Mouse (Mus musculus) heart, embryonic 11.5 days (tissue): ENCODE results near the gene Itgal. TPM values are rescaled to one million over a fixed set of nuclear protein-coding genes. Genes with fewer than 3 reads are reported as not detected.
"Not testable (repeated sequence)": the region's sequence is repeated elsewhere in the genome, so short reads cannot be mapped to it uniquely, and the experiment has no call there.

Experiments
- ATAC-seq: fragments of 200-750 bp; cut with Nextera tagmentation; replicated peaks from 2 replicates; pipeline ENCODE4 v1.8.0; 2017; ENCODE audit warnings: moderate library complexity; ENCODE audit not compliant: insufficient number of reproducible peaks, low FRiP score, low TSS enrichment
- H3K27ac ChIP-seq: fragments of 300-500 bp; sonication (generic); 2 replicates; pipeline ENCODE4 v1.5.1; 2014; ENCODE audit warnings: mild to moderate bottlenecking, low read depth, low read length
- H3K27me3 ChIP-seq: fragments of 300-500 bp; sonication (generic); 2 replicates; pipeline ENCODE4 v1.6.1; 2014; ENCODE audit warnings: mild to moderate bottlenecking, low read length, mixed read lengths; ENCODE audit not compliant: control insufficient read depth, insufficient read depth
- H3K36me3 ChIP-seq: fragments of 300-500 bp; sonication (generic); 2 replicates; pipeline ENCODE4 v1.6.1; 2014; ENCODE audit warnings: mild to moderate bottlenecking, low read length, moderate library complexity, mixed read lengths; ENCODE audit not compliant: control insufficient read depth, insufficient read depth
- H3K4me1 ChIP-seq: fragments of 300-500 bp; sonication (generic); 2 replicates; pipeline ENCODE4 v1.6.1; 2014; ENCODE audit warnings: low read length; ENCODE audit not compliant: control insufficient read depth, insufficient read depth
- H3K4me2 ChIP-seq: fragments of 300-500 bp; sonication (generic); 2 replicates; pipeline ENCODE4 v1.6.1; 2014; ENCODE audit warnings: mild to moderate bottlenecking, moderate library complexity
- H3K4me3 ChIP-seq: fragments of 300-500 bp; sonication (generic); 2 replicates; pipeline ENCODE4 v1.5.1; 2014; ENCODE audit warnings: low read depth, low read length
- H3K9ac ChIP-seq: fragments of 300-500 bp; sonication (generic); 2 replicates; pipeline ENCODE4 v1.6.1; 2014; ENCODE audit warnings: mild to moderate bottlenecking, low read depth, low read length, moderate library complexity
- H3K9me3 ChIP-seq: fragments of 300-500 bp; sonication (generic); replicated peaks from 2 replicates; pipeline ENCODE4 v1.6.1; 2016; ENCODE audit warnings: low read length; ENCODE audit not compliant: control insufficient read depth
- WGBS: fragments of 180-500 bp; shearing (Covaris S2); extraction: QIAGEN DNeasy Blood & Tissue Kit; methylation state at CpG from one replicate; pipeline ENCODE4 v1.1.7; 2014; ENCODE audit not compliant: insufficient replicate concordance; 5-methylcytosine and 5-hydroxymethylcytosine counted together
- polyA plus RNA-seq: library from polyadenylated mRNA; unstranded; fragments of >200 nt; fragmentation: Nextera tagmentation; extraction: Ambion mirVana; gene quantifications from 2 replicates; pipeline ENCODE4 v1.2.1, GENCODE M21; 2014

Gene Itgal
- polyA plus RNA-seq, 1 experiment from 2014 or later, result 0.46 TPM

GRCm38 (mm10) chr7:127364166-127364565, 68.1 kb downstream of the Itgal start:
- Histone ChIP-seq H3K27me3 (peaks cover 7% of the 10 kb centered on the region; the same call in 1 of the 2 replicates), H3K36me3 (no peaks in the 10 kb centered on the region), H3K4me3 (no peak overlapping the region; the same call in 1 of the 2 replicates), H3K9me3 (no peaks in the 10 kb centered on the region), H3K27ac (no peak overlapping the region), H3K4me2 (peak overlapping the region; percentile 74), H3K9ac (peak overlapping the region; percentile 66; the same call in 1 of the 2 replicates), H3K4me1 (no peaks in the 10 kb centered on the region)
- 60% methylated on average over 4 of the region's 4 CpGs for WGBS
- ATAC-seq, result no peak

GRCm38 (mm10) chr7:127366249-127366648, 70.2 kb downstream of the Itgal start:
- WGBS, result 77% methylated on average over 3 of the region's 3 CpGs
- H3K9ac ChIP-seq, result no peak overlapping the region
- no peaks in the 10 kb centered on the region for H3K36me3 ChIP-seq
- H3K27ac ChIP-seq, result no peak overlapping the region
- no peaks in the 10 kb centered on the region for H3K9me3 ChIP-seq
- H3K27me3 ChIP-seq, result peaks cover 3% of the 10 kb centered on the region; the same call in 1 of the 2 replicates
- no peaks in the 10 kb centered on the region for H3K4me1 ChIP-seq
- no peak overlapping the region for H3K4me2 ChIP-seq
- no peak for ATAC-seq
- no peak overlapping the region for H3K4me3 ChIP-seq

GRCm38 (mm10) chr7:127371213-127371612, 75.2 kb downstream of the Itgal start:
- no peak overlapping the region for H3K4me2 ChIP-seq
- no peak overlapping the region for H3K27ac ChIP-seq
- H3K4me1 ChIP-seq, result no peaks in the 10 kb centered on the region
- 59% methylated on average over 2 of the region's 2 CpGs for WGBS
- no peak for ATAC-seq
- H3K36me3 ChIP-seq, result 0 out of 2 replicates have a peak, but pooled peaks cover 3% of the 10 kb centered on the region
- no peaks in the 10 kb centered on the region for H3K9me3 ChIP-seq
- H3K4me3 ChIP-seq, result no peak overlapping the region
- no peak overlapping the region for H3K9ac ChIP-seq
- no peaks in the 10 kb centered on the region for H3K27me3 ChIP-seq

- not testable (repeated sequence) for H3K9me3 ChIP-seq, H3K27me3 ChIP-seq, H3K4me2 ChIP-seq, H3K9ac ChIP-seq, H3K27ac ChIP-seq, H3K4me3 ChIP-seq, ATAC-seq, H3K4me1 ChIP-seq, H3K36me3 ChIP-seq
- WGBS, result 77% methylated on average over 3 of the region's 3 CpGs
Measured at GRCm38 (mm10) chr7:127371870-127372269, 75.8 kb downstream of the Itgal start.

- 3% methylated on average over 49 of the region's 49 CpGs for WGBS
- peak within 1 kb of the TSS; percentile 50 for H3K27ac ChIP-seq
- peak; percentile 93 for ATAC-seq
- not testable (repeated sequence) for H3K27me3 ChIP-seq, H3K36me3 ChIP-seq, H3K9me3 ChIP-seq, H3K4me1 ChIP-seq
- peak within 1 kb of the TSS; percentile 83 for H3K4me2 ChIP-seq
- peak within 1 kb of the TSS; percentile 81 for H3K9ac ChIP-seq
- peak within 1 kb of the TSS; percentile 73 for H3K4me3 ChIP-seq
Measured at GRCm38 (mm10) chr7:127375271-127376245, 79.5 kb downstream of the Itgal start, which contains the start of gene Zfp747. Zfp747 (minus strand) TSS chr7:127376050.

- WGBS, result 60% methylated on average over 6 of the region's 6 CpGs
- no peak overlapping the region for H3K9ac ChIP-seq
- no peaks in the 10 kb centered on the region for H3K4me1 ChIP-seq
- 0 out of 2 replicates have a peak, but pooled peaks cover 3% of the 10 kb centered on the region for H3K36me3 ChIP-seq
- H3K4me2 ChIP-seq, result no peak overlapping the region
- no peak overlapping the region for H3K27ac ChIP-seq
- H3K27me3 ChIP-seq, result no peaks in the 10 kb centered on the region
- ATAC-seq, result no peak
- H3K9me3 ChIP-seq, result no peaks in the 10 kb centered on the region
- H3K4me3 ChIP-seq, result no peak overlapping the region
Measured at GRCm38 (mm10) chr7:127378310-127378921, 82.4 kb downstream of the Itgal start.

Other genes starting within 250 kb of the Itgal start
- not detected in 2 replicates for gene Zg16, start 208.9 kb upstream of the Itgal start, polyA plus RNA-seq
- gene AI467606, start 204.9 kb upstream of the Itgal start, polyA plus RNA-seq, result 0.92 and 0.96 TPM in 2 replicates
- gene Qprt, start 174.0 kb upstream of the Itgal start, polyA plus RNA-seq, result 6.2 and 6.6 TPM in 2 replicates
- 0.32 and 0.39 TPM in 2 replicates for gene Spn, start 158.4 kb upstream of the Itgal start, polyA plus RNA-seq
- gene Cd2bp2, start 100.2 kb upstream of the Itgal start, polyA plus RNA-seq, result 41.7 and 41.8 TPM in 2 replicates
- gene Tbc1d10b, start 87.8 kb upstream of the Itgal start, polyA plus RNA-seq, result 17.5 and 23.7 TPM in 2 replicates
- 27.8 and 37.5 TPM in 2 replicates for gene Mylpf, start 87.4 kb upstream of the Itgal start, polyA plus RNA-seq
- 12.3 and 14.6 TPM in 2 replicates for gene Zfp553, start 63.2 kb upstream of the Itgal start, polyA plus RNA-seq
- gene Sept1, start 63.1 kb upstream of the Itgal start, polyA plus RNA-seq, result 19.8 and 23.1 TPM in 2 replicates
- 35.6 and 39.7 TPM in 2 replicates for gene Zfp771, start 52.0 kb upstream of the Itgal start, polyA plus RNA-seq
- 184 and 197 TPM in 2 replicates for gene Dctpp1, start 35.6 kb upstream of the Itgal start, polyA plus RNA-seq
- 80.8 and 87.8 TPM in 2 replicates for gene Sephs2, start 22.2 kb upstream of the Itgal start, polyA plus RNA-seq
- gene Zfp768, start 49.3 kb downstream of the Itgal start, polyA plus RNA-seq, result 4.7 and 6.0 TPM in 2 replicates
- gene Zfp747, start 79.8 kb downstream of the Itgal start, polyA plus RNA-seq, result 4.4 and 4.9 TPM in 2 replicates
- 3.7 and 5.5 TPM in 2 replicates for gene 9130019O22Rik, start 90.9 kb downstream of the Itgal start, polyA plus RNA-seq
- 4.9 and 5.6 TPM in 2 replicates for gene E430018J23Rik, start 97.4 kb downstream of the Itgal start, polyA plus RNA-seq
- gene Zfp764, start 110.6 kb downstream of the Itgal start, polyA plus RNA-seq, result 4.6 and 4.8 TPM in 2 replicates
- gene Zfp688, start 125.8 kb downstream of the Itgal start, polyA plus RNA-seq, result 14.7 and 23.5 TPM in 2 replicates
- gene Zfp689, start 152.9 kb downstream of the Itgal start, polyA plus RNA-seq, result 5.3 and 5.8 TPM in 2 replicates
- gene Prr14, start 163.4 kb downstream of the Itgal start, polyA plus RNA-seq, result 39.7 and 41.1 TPM in 2 replicates
- gene Fbrs, start 182.9 kb downstream of the Itgal start, polyA plus RNA-seq, result 9.9 and 11.1 TPM in 2 replicates
- gene Srcap, start 215.7 kb downstream of the Itgal start, polyA plus RNA-seq, result 36.8 and 46.6 TPM in 2 replicates
- 9.8 and 12.6 TPM in 2 replicates for gene Gm42715, start 223.3 kb downstream of the Itgal start, polyA plus RNA-seq